In genomic region chr3:82362452-82362851, GRCm38 (mm10) we compare ENCODE assay signal across 9 mouse cellular contexts. TPM values are rescaled to one million over a fixed set of nuclear protein-coding genes. Genes with fewer than 3 reads are reported as not detected.
DNase-seq lines count a peak whose midpoint lies in the region; ATAC-seq and TF ChIP-seq lines count a peak whose summit lies in the region.
"Had no signal": no experiment of that assay in that cellular context is flagged by ENCODE, and none has a peak within 500 bp of the region (broad histone marks: within the 10 kb centered on the region; RNA-seq: fewer than 3 reads in every experiment).

No protein-coding gene starts in this region.

- peak; percentile 74 for TF ChIP-seq CTCF in Patski (IDR thresholded peaks at IDR 0.05)

- ATAC-seq in Patski, result no peak

- POLR2A ChIA-PET in Patski (lab: Charles Lee), result no interaction called here

- CTCF ChIA-PET in Patski (lab: Charles Lee), result interaction anchor here (1.1 to 1.3 kb wide), 2 partner anchors 12 to 16 kb away, joined by 3 to 5 read pairs; no protein-coding TSS in a partner anchor

- H3K27me3 ChIP-seq in Patski, result no peaks in the 10 kb centered on the region

- DNase-seq in adrenal gland, postnatal 10 days, result peak; percentile 30
- DNase-seq in adrenal gland, adult 2 months, result no peak
- DNase-seq in kidney, postnatal 14 days, result peak; percentile 14
- DNase-seq in kidney, adult 9 months, result no peak
- no peak for DNase-seq in Patski (ENCODE audit: low read depth, low spot score)
- peak; percentile 37 for DNase-seq in lung, postnatal 10 days
- DNase-seq in urinary bladder, postnatal 14 days (ENCODE audit: low spot score), result no peak
- no peak for DNase-seq in urinary bladder, adult 2 months (ENCODE audit: low spot score)

- in situ Hi-C loops in Patski (cut with MboI; ENCODE audit: low pct_unique_long_range_greater_than_20kb), result loop anchor here (10.0 to 25.0 kb wide), 2 partner anchors 362 to 700 kb away; partner anchors contain the start of gene Plrg1

RNA-seq across cellular contexts. Expression of gene Map9, which starts 4.6 kb away (rescaled TPM):
- 1 to 10 TPM; 4.5 to 6.5 TPM for total RNA-seq in adrenal gland, postnatal 10 days (2021)
- total RNA-seq in adrenal gland, adult 2 months (2021), result 1 to 10 TPM; 4.5 to 6.7 TPM
- polyA plus RNA-seq in adrenal gland, adult 2 months (2012; rRNA removed), result 0.42 and 0.47 TPM in 2 replicates
- polyA plus RNA-seq in Patski (2021), result 9.6 TPM
- 2.4 and 2.5 TPM in 2 replicates for polyA plus RNA-seq in urinary bladder, adult 2 months (2012; rRNA removed)
- polyA plus RNA-seq: erythroblast, embryonic 14.5 days had no signal

Comparison
In these comparisons a context has a peak if more than half of its experiments do, and no peak if none do; other contexts are left out.
1. DNase-seq: peak in adrenal gland, postnatal 10 days (single experiment), kidney, postnatal 14 days (single experiment) and lung, postnatal 10 days (single experiment); none in adrenal gland, adult 2 months (single experiment), kidney, adult 9 months (single experiment), Patski (single experiment), urinary bladder, postnatal 14 days (single experiment) and urinary bladder, adult 2 months (single experiment).